Mouse (Mus musculus) limb, embryonic 14.5 days (tissue): ENCODE data around the gene Mroh8. TPM values are rescaled to one million over a fixed set of nuclear protein-coding genes. Genes with fewer than 3 reads are reported as not detected.
A peak's percentile ranks its signal among the peaks of the same experiment; 100 is the strongest.

Experiments
- ATAC-seq: fragments of 200-750 bp; cut with Nextera tagmentation; 2 replicates; pipeline ENCODE4 v1.8.0; 2017; ENCODE audit warnings: low read depth, moderate number of reproducible peaks, moderate TSS enrichment; ENCODE audit not compliant: low FRiP score
- DNase-seq: peaks from one replicate; pipeline ENCODE4 v3.0.0-alpha.2; 2015; ENCODE audit warnings: low spot score
- H3K27ac ChIP-seq: fragments of 300-500 bp; sonication (generic); replicated peaks from 2 replicates; pipeline ENCODE4 v1.5.1; 2014; ENCODE audit warnings: low read depth, mild to moderate bottlenecking, low read length, moderate library complexity, mixed read lengths
- H3K27me3 ChIP-seq: fragments of 300-500 bp; sonication (generic); 2 replicates; pipeline ENCODE4 v1.6.1; 2014; ENCODE audit warnings: low read length, mixed read lengths; ENCODE audit not compliant: control insufficient read depth, insufficient read depth
- H3K36me3 ChIP-seq: fragments of 300-500 bp; sonication (generic); 2 replicates; pipeline ENCODE4 v1.6.1; 2014; ENCODE audit warnings: mild to moderate bottlenecking, low read length, moderate library complexity, mixed read lengths; ENCODE audit not compliant: control insufficient read depth, insufficient read depth
- H3K4me1 ChIP-seq: fragments of 300-500 bp; sonication (generic); 2 replicates; pipeline ENCODE4 v1.6.1; 2014; ENCODE audit warnings: antibody characterized with exemption, low read length, mixed read lengths; ENCODE audit not compliant: control insufficient read depth, insufficient read depth
- H3K4me2 ChIP-seq: fragments of 300-500 bp; sonication (generic); replicated peaks from 2 replicates; pipeline ENCODE4 v1.6.1; 2014; ENCODE audit warnings: low read depth, mild to moderate bottlenecking, low read length, moderate library complexity; ENCODE audit not compliant: severe bottlenecking
- H3K4me3 ChIP-seq: fragments of 300-500 bp; sonication (generic); replicated peaks from 2 replicates; pipeline ENCODE4 v1.5.1; 2014; ENCODE audit warnings: low read length
- H3K9ac ChIP-seq: fragments of 300-500 bp; sonication (generic); 2 replicates; pipeline ENCODE4 v1.6.1; 2014; ENCODE audit warnings: mild to moderate bottlenecking, low read depth, low read length, moderate library complexity; ENCODE audit not compliant: severe bottlenecking
- H3K9me3 ChIP-seq: fragments of 300-500 bp; sonication (generic); 2 replicates; pipeline ENCODE4 v1.6.1; 2016; ENCODE audit warnings: low read length; ENCODE audit not compliant: control insufficient read depth
- POLR2A ChIP-seq: fragments of 200-500 bp; IDR thresholded peaks from 2 replicates; pipeline ENCODE4 v1.8.0; 2012; ENCODE audit warnings: inconsistent platforms, mild to moderate bottlenecking, moderate library complexity, borderline replicate concordance; ENCODE audit not compliant: insufficient read depth, insufficient read length; ENCODE audit errors: extremely low read depth
- WGBS: fragments of 180-500 bp; shearing (Covaris S2); extraction: QIAGEN DNeasy Blood & Tissue Kit; methylation state at CpG from one replicate; pipeline ENCODE4 v1.1.7; 2014; 5-methylcytosine and 5-hydroxymethylcytosine counted together
- polyA plus RNA-seq, 2 experiments: library from polyadenylated mRNA; depleted of rRNA in 1 of 2; stranded (reverse) in 1 of 2; unstranded in 1 of 2; fragments of >200 nt; fragmentation: Nextera tagmentation in 1 of 2; extraction: Ambion mirVana in 1 of 2; gene quantifications; 2 replicates each; pipeline versions ENCODE4 v1.2.1 to v1.2.3; 2012 to 2014

The Mroh8 gene
- polyA plus RNA-seq (2012; rRNA removed) = 0.18 and 0.24 TPM in 2 replicates
- 0.35 and 0.36 TPM in 2 replicates for polyA plus RNA-seq (2014; fragmentation: Nextera tagmentation; extraction: Ambion mirVana)

- ATAC-seq (peak; percentile 54), DNase-seq (no peak)
- H3K9me3 ChIP-seq = no peaks in the 10 kb centered on the region
- H3K4me3 ChIP-seq = peak within 1 kb of the TSS; percentile 98
- H3K36me3 ChIP-seq = peaks cover 21% of the 10 kb centered on the region
- H3K4me1 ChIP-seq = peaks cover 16% of the 10 kb centered on the region
- peak within 1 kb of the TSS; percentile 55 for H3K4me2 ChIP-seq
- no peaks in the 10 kb centered on the region for H3K27me3 ChIP-seq
- TF ChIP-seq POLR2A = no peak
- H3K27ac ChIP-seq = peak within 1 kb of the TSS; percentile 96
- WGBS = under 1% methylated on average over 25 of the region's 32 CpGs
- peak within 1 kb of the TSS; percentile 96 for H3K9ac ChIP-seq
Measured at GRCm38 (mm10) chr2:157279416-157279800, at the start of gene Mroh8. Gene Mroh8, minus strand, starts transcription at chr2:157279549.

GRCm38 (mm10) chr2:157328570-157328969, 49.2 kb upstream of the Mroh8 start:
- TF ChIP-seq POLR2A = no peak
- ATAC-seq (no peak), DNase-seq (no peak)
- no peak overlapping the region for H3K9ac ChIP-seq
- 37% methylated on average over 11 of the region's 11 CpGs for WGBS
- H3K9me3 ChIP-seq = no peaks in the 10 kb centered on the region
- no peak overlapping the region for H3K4me3 ChIP-seq
- H3K4me2 ChIP-seq = no peak overlapping the region
- H3K36me3 ChIP-seq = peaks cover 40% of the 10 kb centered on the region
- H3K27me3 ChIP-seq = no peaks in the 10 kb centered on the region
- no peaks in the 10 kb centered on the region for H3K4me1 ChIP-seq
- no peak overlapping the region for H3K27ac ChIP-seq

- Histone ChIP-seq H3K27me3 (no peaks in the 10 kb centered on the region), H3K36me3 (peaks cover 44% of the 10 kb centered on the region), H3K4me2 (no peak overlapping the region), H3K4me1 (no peaks in the 10 kb centered on the region), H3K9ac (no peak overlapping the region), H3K27ac (no peak overlapping the region), H3K9me3 (no peaks in the 10 kb centered on the region), H3K4me3 (no peak overlapping the region)
- WGBS = 55% methylated on average over 5 of the region's 5 CpGs
- no peak for TF ChIP-seq POLR2A
- DNase-seq (no peak), ATAC-seq (no peak)
Measured at GRCm38 (mm10) chr2:157328106-157328505, 48.8 kb upstream of the Mroh8 start.

GRCm38 (mm10) chr2:157325238-157325637, 45.9 kb upstream of the Mroh8 start:
- H3K4me1 ChIP-seq = no peaks in the 10 kb centered on the region
- no peak overlapping the region for H3K27ac ChIP-seq
- H3K4me3 ChIP-seq = no peak overlapping the region
- no peak for TF ChIP-seq POLR2A
- DNase-seq (no peak), ATAC-seq (peak; percentile 38; the same call in 1 of the 2 replicates)
- H3K9me3 ChIP-seq = no peaks in the 10 kb centered on the region
- H3K4me2 ChIP-seq = no peak overlapping the region
- 58% methylated on average over 2 of the region's 2 CpGs for WGBS
- H3K9ac ChIP-seq = no peak overlapping the region
- H3K36me3 ChIP-seq = peaks cover 72% of the 10 kb centered on the region
- no peaks in the 10 kb centered on the region for H3K27me3 ChIP-seq

- 84% methylated on average over 5 of the region's 5 CpGs for WGBS
- H3K36me3 ChIP-seq = peaks cover 94% of the 10 kb centered on the region
- DNase-seq (no peak), ATAC-seq (no peak)
- H3K4me1 ChIP-seq = no peaks in the 10 kb centered on the region
- no peaks in the 10 kb centered on the region for H3K27me3 ChIP-seq
- no peak for TF ChIP-seq POLR2A
- no peak overlapping the region for H3K4me2 ChIP-seq
- H3K4me3 ChIP-seq = no peak overlapping the region
- no peaks in the 10 kb centered on the region for H3K9me3 ChIP-seq
- H3K27ac ChIP-seq = no peak overlapping the region
- H3K9ac ChIP-seq = no peak overlapping the region
Measured at GRCm38 (mm10) chr2:157322029-157322766, 42.8 kb upstream of the Mroh8 start.

GRCm38 (mm10) chr2:157320886-157321285, 41.5 kb upstream of the Mroh8 start:
- TF ChIP-seq POLR2A = no peak

More at GRCm38 (mm10) chr2:157320886-157321285, 41.5 kb upstream of the Mroh8 start:
- H3K27ac ChIP-seq = no peak overlapping the region
- no peak overlapping the region for H3K4me2 ChIP-seq
- no peak for ATAC-seq
- 27% methylated on average over 5 of the region's 5 CpGs for WGBS
- no peaks in the 10 kb centered on the region for H3K27me3 ChIP-seq
- H3K4me1 ChIP-seq = no peaks in the 10 kb centered on the region
- H3K36me3 ChIP-seq = peaks cover 93% of the 10 kb centered on the region
- H3K4me3 ChIP-seq = no peak overlapping the region
- H3K9me3 ChIP-seq = no peaks in the 10 kb centered on the region
- no peak overlapping the region for H3K9ac ChIP-seq
- DNase-seq = no peak
